Mouse (Mus musculus): Measurements from ENCODE around the gene Raf1. TPM values are rescaled to one million over a fixed set of nuclear protein-coding genes. Genes with fewer than 3 reads are reported as not detected.

Gene Raf1
- total RNA-seq, 2 experiments from 2014 or later, result 121 to 132 TPM

- intact Hi-C loops (cut with DNase I), result no loop called here
- no peak for DNase-seq (ENCODE audit: extremely low spot score in 1 of 2, low spot score in 2 of 2)
Measured at GRCm38 (mm10) chr6:115583430-115584125, 92.9 kb downstream of the Raf1 start.

- no peak for DNase-seq (ENCODE audit: extremely low spot score in 1 of 2, low spot score in 2 of 2)
Measured at GRCm38 (mm10) chr6:115582328-115583115, 93.9 kb downstream of the Raf1 start.

GRCm38 (mm10) chr6:115580810-115581209 lies 95.6 kb downstream of the Raf1 start:
- intact Hi-C loops (cut with DNase I), result no loop called here
- no peak for DNase-seq (ENCODE audit: extremely low spot score in 1 of 2, low spot score in 2 of 2)

More at GRCm38 (mm10) chr6:115582328-115583115, 93.9 kb downstream of the Raf1 start:
- intact Hi-C loops (cut with DNase I), result no loop called here

DNA sequence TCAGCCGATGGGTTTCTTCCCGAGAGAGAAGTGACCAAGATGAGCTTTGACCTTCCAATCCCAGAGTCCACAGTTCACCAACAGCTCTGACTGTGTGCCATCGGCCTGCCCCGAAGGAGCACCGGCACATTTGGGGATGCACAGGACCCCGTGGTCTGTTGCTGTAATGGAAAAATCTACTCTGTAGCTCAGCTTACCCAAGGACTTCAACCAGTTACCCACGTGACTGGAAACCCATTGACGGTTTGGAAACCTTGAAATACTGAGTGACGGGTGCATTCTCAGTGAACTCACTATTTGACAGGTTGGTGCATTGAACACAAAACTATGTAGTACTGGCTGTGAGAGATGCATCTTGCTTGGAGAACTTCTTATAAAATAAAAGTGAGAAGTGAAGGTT lies 98.5 kb downstream of the Raf1 start:
- intact Hi-C loops (cut with DNase I), result no loop called here
- no peak for DNase-seq (ENCODE audit: extremely low spot score in 1 of 2, low spot score in 2 of 2)

- intact Hi-C loops (cut with DNase I), result no loop called here
- DNase-seq (ENCODE audit: extremely low spot score in 1 of 2, low spot score in 2 of 2), result no peak
Measured at GRCm38 (mm10) chr6:115577407-115577806, 99.0 kb downstream of the Raf1 start.

- DNase-seq (ENCODE audit: extremely low spot score in 1 of 2, low spot score in 2 of 2), result no peak
- intact Hi-C loops (cut with DNase I), result no loop called here
Measured at GRCm38 (mm10) chr6:115574171-115574570, 102.3 kb downstream of the Raf1 start.

Other genes with a start within 250 kb of the Raf1 start
- gene Tsen2, start 132.0 kb downstream of the Raf1 start, total RNA-seq (2021), result 10 to 100 TPM; 27.7 to 28.1 TPM
- not detected for gene Mkrn2os, start 84.1 kb downstream of the Raf1 start, total RNA-seq (2021)
- gene Mkrn2, start 74.7 kb downstream of the Raf1 start, total RNA-seq (2021), result 10 to 100 TPM; 36.0 to 39.5 TPM
- 1 to 10 TPM; 1.4 to 1.6 TPM for gene Tmem40, start 85.8 kb upstream of the Raf1 start, total RNA-seq (2021)
- gene Cand2, start 97.9 kb upstream of the Raf1 start, total RNA-seq (2021), result 1 to 10 TPM; 2.7 to 3.7 TPM
- 100 to 1,000 TPM; 581 to 642 TPM for gene Rpl32, start 132.1 kb upstream of the Raf1 start, total RNA-seq (2021)
- gene Efcab12, start 161.8 kb upstream of the Raf1 start, total RNA-seq (2021), result 1 to 10 TPM; 2.7 to 3.8 TPM
- 1 to 10 TPM; 7.0 to 7.1 TPM for gene Mbd4, start 176.7 kb upstream of the Raf1 start, total RNA-seq (2021)
- 10 to 100 TPM; 30.2 to 30.5 TPM for gene Ift122, start 176.8 kb upstream of the Raf1 start, total RNA-seq (2021)